Mouse (Mus musculus): ENCODE measurements at regions not wholly inside any gene's neighbourhood (a gene's known extent, or its start where the extent isn't known, plus 50 kb on each side); places are given as distances from the start of the nearest gene placed in this dataset.
"Not testable (repeated sequence)": the region's sequence is repeated elsewhere in the genome, so short reads cannot be mapped to it uniquely, and the experiment has no call there.

DNA sequence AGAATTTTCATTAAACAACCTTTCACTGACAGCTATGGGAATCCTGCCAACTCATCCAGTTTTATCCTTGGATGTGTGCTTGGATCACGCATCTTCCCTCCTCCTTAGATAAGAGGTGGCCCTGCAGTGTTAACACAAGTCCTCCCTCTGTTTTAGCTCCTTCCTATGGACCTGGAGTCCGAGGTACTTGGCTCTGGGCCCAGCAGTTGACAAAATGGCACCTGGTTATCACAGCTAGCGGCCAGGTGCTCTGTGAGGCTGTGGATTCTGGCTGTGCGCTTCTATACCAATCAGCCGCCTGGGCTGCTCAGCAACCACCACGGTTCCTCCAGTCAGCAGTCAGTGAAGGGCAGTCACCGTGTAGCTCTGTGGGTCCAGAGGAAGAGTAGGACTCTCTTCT lies 157.4 kb downstream of the Prdm2 start:
- no peak for DNase-seq (ENCODE audit: low read depth)

DNA sequence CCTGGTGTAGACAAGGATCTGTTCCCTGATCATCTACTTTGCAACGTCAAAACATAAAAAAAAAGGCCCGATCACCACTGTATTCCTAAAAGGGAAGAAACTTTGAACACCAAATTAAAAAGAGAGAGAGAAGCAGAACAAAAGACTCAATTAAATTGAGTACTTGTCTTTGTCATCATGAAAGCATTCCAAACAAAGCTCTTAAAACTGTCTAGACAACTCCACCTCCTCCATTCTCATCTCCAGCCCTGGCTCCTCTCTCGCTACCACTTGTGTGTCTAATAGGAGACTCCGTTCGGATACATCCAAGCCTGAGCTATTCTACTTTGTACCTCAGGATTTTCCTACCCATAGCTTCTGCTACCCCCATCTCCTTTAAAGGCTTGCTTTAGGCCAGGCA lies 159.8 kb downstream of the Prdm2 start:
- no peak for DNase-seq (ENCODE audit: low read depth)

DNA sequence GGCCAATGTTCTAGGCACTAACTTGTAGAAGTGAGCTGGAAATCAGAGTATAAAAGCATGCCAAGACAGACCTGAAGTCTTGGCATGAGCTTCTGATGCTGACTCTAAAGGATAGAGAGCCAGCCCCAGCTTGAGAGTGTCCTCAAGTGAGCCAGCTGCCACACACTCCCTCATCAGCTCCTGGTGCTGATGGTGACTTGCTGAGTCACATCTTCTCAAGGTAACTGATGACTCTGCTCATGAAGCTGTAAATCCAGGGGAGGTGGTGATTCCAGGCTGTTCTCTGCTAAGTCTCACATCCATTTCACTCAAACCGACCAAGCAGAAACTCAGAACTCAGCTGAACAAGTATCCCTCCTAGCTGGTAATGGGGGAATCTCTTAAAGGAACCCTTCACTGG lies 161.6 kb downstream of the Prdm2 start:
- no peak for DNase-seq (ENCODE audit: low read depth)

GRCm38 (mm10) chr4:143045245-143045644 lies 167.6 kb downstream of the Prdm2 start:
- DNase-seq (ENCODE audit: low read depth) = no peak

DNA sequence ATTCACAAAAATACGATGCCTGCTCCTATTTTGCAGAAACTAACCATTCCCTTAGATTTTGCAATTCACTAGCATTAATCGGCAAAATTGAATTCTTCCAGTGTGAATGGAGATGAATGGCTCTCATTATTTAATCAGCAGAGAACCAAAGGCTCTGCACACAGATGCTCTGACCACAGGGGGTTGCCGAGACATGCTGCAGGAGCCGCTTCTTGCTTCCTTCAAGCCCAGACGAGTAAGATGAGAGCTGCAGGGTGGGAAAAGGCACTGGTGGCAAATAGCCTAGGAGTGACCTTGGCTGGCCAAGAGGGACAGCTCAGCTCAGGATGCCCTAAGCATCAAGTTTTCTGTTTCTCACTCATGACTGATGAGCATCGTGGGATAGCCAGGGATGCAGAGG lies 170.0 kb downstream of the Prdm2 start:
- DNase-seq (ENCODE audit: low read depth) = no peak

DNA sequence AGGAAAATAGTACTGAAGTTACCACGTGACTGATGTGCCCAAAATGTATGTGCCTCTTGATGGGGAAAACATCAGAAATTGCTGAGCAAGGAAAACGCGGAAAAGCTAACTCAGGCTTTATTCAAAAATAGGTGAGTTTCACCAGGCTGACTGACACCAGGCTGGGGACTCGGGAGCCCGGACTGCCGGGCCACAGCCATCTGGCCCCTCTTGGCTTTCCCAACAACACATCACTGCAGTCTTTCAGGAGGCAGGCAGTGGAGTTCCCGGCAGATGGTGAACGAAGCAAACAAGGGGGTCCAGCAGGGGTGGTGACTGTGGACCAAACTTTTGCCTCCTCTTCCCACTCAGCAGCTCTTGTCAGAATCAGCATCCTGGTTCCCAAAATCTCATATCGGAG lies 174.2 kb downstream of the Prdm2 start:
- DNase-seq (ENCODE audit: low read depth) = no peak

DNA sequence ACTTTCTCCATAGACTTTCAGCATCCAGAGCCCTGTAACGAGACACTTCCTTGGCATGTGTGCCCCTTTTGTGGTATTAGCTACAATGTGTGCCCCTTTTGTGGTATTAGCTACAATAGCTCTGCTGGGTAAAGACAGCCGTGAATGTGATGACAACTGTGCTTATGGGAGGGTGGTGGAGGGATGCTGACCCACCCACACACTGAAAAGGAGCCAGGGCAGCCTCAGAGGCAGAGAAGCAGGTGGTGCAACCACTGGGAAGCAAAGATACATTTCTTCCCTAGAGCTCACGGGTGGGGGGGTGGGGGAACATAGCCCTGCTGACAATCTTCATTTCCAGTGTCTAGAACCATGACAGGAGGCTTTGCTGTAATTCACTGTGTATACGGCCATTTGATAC lies 176.1 kb downstream of the Prdm2 start:
- DNase-seq (ENCODE audit: low read depth) = no peak

DNA sequence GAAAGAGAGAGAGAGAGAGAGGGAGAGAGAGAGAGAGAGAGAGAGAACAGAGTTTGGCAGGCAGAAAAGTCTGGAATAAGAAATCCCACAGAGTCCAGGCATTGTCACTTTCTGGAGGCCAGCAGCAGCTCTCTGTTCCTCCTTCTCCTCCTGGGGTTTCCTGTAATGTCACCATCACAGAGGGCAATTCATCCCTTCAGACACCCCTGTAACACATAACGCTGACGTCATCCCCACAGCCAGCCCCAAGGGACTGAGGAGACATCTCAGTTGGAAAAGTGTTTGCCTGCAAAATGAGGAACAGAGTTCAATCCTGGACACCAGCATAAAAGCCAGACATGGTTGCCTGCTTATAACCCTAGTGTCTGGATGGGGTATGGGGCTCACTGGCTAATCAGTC lies 177.7 kb downstream of the Prdm2 start:
- peak; percentile 10 for DNase-seq (ENCODE audit: low read depth)

DNA sequence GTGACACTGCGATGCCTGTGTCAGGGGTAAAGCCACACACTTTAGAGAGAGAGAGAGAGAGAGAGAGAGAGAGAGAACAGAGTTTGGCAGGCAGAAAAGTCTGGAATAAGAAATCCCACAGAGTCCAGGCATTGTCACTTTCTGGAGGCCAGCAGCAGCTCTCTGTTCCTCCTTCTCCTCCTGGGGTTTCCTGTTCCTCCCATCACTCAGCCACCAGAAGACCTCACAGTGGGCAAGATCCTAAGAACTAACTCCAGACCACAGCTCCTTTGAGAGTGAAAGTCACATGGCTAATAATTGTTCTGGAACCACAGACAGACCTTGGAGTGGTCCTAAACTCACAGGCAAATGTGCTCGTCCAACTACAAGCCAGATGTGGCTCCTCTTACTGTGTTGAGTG lies 178.5 kb downstream of the Prdm2 start:
- not testable (repeated sequence) for DNase-seq (ENCODE audit: low read depth)

DNA sequence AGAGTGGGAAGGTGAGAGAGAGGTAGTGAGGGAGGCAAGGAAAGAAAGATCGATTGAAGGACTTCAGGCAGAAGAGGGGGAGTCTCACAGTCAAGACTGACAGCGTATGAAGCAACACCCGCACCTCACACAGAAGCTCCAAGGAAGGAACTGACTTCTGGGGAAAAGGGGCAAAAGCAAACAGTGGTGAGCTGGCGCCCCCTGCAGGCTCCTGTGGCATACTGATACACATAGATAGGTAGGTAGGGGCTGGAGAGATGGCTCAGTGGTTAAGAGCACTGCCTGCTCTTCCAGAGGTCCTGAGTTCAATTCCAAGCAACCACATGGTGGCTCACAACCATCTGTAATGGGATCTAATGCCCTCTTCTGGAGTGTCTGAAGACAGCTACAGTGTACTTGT lies 183.0 kb downstream of the Prdm2 start:
- DNase-seq (ENCODE audit: low read depth) = not testable (repeated sequence)

DNA sequence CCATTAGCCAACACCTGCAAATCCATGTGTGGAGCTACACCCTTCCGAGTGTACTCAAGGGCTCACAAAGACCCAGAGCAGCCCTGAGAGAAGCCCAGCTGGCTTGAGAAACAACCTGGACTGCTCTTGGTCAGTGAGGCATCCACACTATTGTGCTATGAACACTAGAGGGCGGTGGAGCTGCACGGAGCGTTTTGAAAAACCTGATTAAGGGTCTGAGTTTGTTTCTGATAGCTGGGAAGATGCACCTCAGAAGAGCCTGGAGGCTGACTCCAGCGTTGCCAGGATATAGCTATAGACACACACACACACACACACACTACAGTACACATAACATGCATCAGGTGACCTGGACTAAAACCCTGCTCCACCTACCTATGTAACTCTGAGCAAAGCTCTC lies 185.5 kb downstream of the Prdm2 start:
- DNase-seq (ENCODE audit: low read depth) = peak; percentile 35

GRCm38 (mm10) chr4:143021242-143021881 lies 191.4 kb downstream of the Prdm2 start:
- DNase-seq (ENCODE audit: low read depth) = peak; percentile 30

DNA sequence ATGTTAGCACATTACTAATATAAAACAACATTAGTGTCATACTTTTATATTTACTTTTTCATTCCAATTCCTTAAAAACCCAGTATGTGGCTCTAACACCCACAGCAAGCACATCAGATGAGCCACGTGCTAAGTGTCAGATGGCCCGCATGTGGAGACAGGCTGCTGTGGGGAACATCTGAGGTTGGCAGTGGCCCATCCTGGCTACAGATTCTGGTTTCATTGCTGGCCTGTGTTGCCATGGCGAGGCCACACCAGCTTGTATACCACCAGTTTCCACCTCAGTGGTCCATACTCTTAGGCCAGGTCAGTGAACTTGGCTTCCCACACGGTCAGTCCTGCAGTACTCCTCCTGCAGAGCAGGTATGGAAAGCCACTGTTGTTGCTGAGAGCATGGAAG lies 192.1 kb downstream of the Prdm2 start:
- DNase-seq (ENCODE audit: low read depth) = no peak

DNA sequence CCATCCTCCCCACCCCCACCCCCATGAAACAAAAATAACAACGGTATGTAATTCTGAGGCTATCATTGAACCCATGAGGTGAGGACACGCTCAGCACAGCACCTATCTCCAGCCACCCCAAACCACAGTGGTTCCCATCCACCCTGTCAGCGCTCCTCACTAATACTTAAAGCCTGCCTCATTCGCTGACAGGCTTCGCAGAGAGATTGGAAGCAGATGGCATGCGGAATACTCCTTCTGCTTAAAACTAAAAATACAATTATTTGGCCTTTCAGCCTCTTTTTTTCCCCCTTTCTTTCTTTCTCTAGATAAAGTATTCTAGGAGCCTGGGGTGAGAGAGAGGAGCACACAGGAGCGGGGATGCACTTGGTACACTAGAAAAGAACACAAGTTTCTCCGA lies 199.9 kb downstream of the Prdm2 start:
- no peak for DNase-seq (ENCODE audit: low read depth)

- no peak for DNase-seq (ENCODE audit: low read depth)
Measured at GRCm38 (mm10) chr4:143001961-143002360, 210.8 kb downstream of the Prdm2 start.

GRCm38 (mm10) chr4:143001486-143001885 lies 211.3 kb downstream of the Prdm2 start:
- no peak for DNase-seq (ENCODE audit: low read depth)

- DNase-seq (ENCODE audit: low read depth) = no peak
Measured at GRCm38 (mm10) chr4:142996406-142996805, 216.4 kb downstream of the Prdm2 start.

DNA sequence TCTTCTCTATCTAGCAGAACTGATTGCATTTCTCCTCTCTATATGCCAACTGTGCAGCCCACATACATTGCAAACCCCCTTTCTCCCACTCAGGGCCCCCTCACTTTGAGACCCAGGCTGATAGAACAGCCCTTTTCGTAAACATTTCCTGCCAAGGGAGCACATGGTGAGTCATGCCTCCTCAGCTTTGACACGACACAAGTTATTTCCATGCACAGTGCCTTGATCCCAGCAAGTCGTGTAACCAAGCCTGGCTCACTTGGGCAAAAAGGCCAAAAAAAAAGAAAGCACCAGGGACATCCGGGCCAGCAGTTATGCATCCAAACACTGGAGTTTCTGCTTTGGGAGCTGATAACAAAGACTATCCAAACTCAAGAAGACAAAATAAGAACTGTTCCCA lies 221.4 kb downstream of the Prdm2 start:
- DNase-seq (ENCODE audit: low read depth) = no peak

DNA sequence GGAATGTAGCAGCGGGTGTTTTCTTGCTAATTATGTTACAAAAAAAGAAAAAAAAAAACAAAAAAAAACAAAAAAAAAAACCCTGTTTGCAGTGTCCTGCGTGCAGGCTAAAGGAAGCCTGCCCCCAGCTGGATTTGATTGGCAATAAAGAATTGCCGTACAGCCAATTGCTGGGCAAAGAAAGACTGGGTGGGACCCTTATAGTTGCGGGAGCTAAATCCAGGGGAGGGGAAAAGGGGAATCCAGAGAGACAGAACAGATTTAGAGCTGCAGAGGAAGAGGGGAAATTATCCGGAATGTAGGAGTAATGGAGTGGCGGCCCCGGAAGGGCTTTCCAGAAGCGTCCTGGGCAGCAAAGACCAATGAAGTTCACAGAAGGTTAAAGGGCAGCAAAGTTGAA lies 223.6 kb downstream of the Prdm2 start:
- DNase-seq (ENCODE audit: low read depth) = no peak

GRCm38 (mm10) chr4:142983295-142983624 lies 229.5 kb downstream of the Prdm2 start:
- DNase-seq (ENCODE audit: low read depth) = no peak

DNA sequence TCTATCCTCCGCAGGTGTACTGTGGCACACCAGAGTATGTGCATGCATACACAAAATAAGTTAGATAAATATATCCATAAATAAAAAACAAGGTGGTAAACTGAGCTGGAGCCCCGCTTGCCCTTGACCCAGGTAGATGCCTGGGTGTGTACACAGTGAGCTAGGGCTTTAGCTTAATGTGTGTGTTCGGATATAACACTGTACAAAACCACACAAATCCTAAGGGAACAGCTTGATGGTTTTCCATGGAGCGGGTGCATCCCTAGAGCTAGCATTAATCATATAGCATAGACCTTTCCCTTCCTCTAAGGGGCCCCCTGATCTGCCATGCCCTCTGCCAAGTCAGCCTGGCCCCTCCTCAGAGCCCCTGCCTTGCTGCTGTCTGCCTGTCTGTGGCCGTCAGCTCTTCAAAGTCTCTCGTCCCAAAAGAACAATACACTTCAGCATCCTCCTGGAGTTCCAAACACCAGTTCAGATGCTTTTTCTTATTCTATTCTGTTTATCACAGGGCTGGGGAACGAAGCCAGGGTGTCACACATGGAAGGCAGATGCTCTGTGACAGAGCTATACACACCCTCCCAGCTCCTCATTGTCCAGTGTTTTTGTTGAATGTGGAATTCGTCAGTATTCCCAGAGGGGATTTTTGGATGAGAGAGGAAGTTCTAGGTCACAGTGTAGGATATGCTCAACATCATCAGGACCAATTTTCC lies 230.1 kb downstream of the Prdm2 start:
- DNase-seq (ENCODE audit: low read depth) = no peak

DNA sequence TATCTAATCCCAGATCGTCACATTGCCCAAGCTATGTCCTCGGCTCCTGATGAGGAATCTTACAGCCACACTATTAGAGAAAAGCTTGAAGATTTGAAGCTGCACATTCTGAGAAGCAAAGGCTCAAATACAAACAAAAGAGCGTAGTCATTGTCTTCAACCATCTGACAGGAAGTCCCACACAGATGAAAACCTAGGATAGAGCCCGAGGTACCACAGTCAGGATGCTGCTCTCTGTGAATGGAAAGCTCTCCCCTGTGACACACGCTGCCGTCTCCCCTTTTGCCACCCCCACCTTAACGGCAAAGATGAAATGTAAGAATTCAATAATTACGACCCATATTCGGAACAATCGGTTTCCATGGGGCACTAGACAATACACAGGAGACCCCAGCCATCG lies 237.2 kb downstream of the Prdm2 start:
- DNase-seq (ENCODE audit: low read depth) = no peak

- no peak for DNase-seq (ENCODE audit: low read depth)
Measured at GRCm38 (mm10) chr4:142970040-142970439, 242.8 kb downstream of the Prdm2 start.

GRCm38 (mm10) chr4:142967604-142968003 lies 245.2 kb downstream of the Prdm2 start:
- no peak for DNase-seq (ENCODE audit: low read depth)
